Mouse (Mus musculus) stomach, postnatal 0 days (tissue): ENCODE data around the gene Zdhhc22. TPM values are rescaled to one million over a fixed set of nuclear protein-coding genes. Genes with fewer than 3 reads are reported as not detected.

Experiments used
- ATAC-seq: fragments of 200-750 bp; cut with Nextera tagmentation; 2 replicates; pipeline ENCODE4 v1.8.0; 2017; ENCODE audit not compliant: low FRiP score, low TSS enrichment
- DNase-seq: peaks from one replicate; pipeline ENCODE4 v3.0.0-alpha.2; 2016; ENCODE audit warnings: low spot score
- H3K27ac ChIP-seq: fragments of 300-500 bp; sonication (generic); replicated peaks from 2 replicates; pipeline ENCODE4 v1.5.1; 2014; ENCODE audit warnings: mild to moderate bottlenecking, control low read depth
- H3K27me3 ChIP-seq: fragments of 300-500 bp; sonication (generic); 2 replicates; pipeline ENCODE4 v1.6.1; 2014; ENCODE audit warnings: low read length; ENCODE audit not compliant: control insufficient read depth, insufficient read depth
- H3K36me3 ChIP-seq: fragments of 300-500 bp; sonication (generic); 2 replicates; pipeline ENCODE4 v1.6.1; 2014; ENCODE audit warnings: low read length, mixed read lengths; ENCODE audit not compliant: control insufficient read depth, insufficient read depth
- H3K4me1 ChIP-seq: fragments of 300-500 bp; sonication (generic); replicated peaks from 2 replicates; pipeline ENCODE4 v1.6.1; 2014; ENCODE audit warnings: antibody characterized with exemption; ENCODE audit not compliant: control insufficient read depth, insufficient read depth
- H3K4me2 ChIP-seq: fragments of 300-500 bp; sonication (generic); replicated peaks from 2 replicates; pipeline ENCODE4 v1.6.1; 2014; ENCODE audit warnings: low read depth, mild to moderate bottlenecking, control low read depth, moderate library complexity
- H3K4me3 ChIP-seq: fragments of 300-500 bp; sonication (generic); 2 replicates; pipeline ENCODE4 v1.5.1; 2014; ENCODE audit warnings: low read depth, low read length, control low read depth
- H3K9ac ChIP-seq: fragments of 300-500 bp; sonication (generic); 2 replicates; pipeline ENCODE4 v1.6.1; 2014; ENCODE audit warnings: mild to moderate bottlenecking, low read length, control low read depth, mixed read lengths
- H3K9me3 ChIP-seq: fragments of 300-500 bp; sonication (generic); 2 replicates; pipeline ENCODE4 v1.6.1; 2016; ENCODE audit warnings: low read length; ENCODE audit not compliant: control insufficient read depth
- CTCF ChIP-seq: IDR thresholded peaks from 2 replicates; pipeline ENCODE4 v1.5.1; 2016; ENCODE audit warnings: antibody characterized with exemption, low read depth, mild to moderate bottlenecking, moderate library complexity
- EP300 ChIP-seq: optimal IDR thresholded peaks from 2 replicates; pipeline ENCODE3; 2016; ENCODE audit warnings: antibody characterized with exemption
- WGBS: fragments of 180-500 bp; shearing (Covaris S2); extraction: QIAGEN DNeasy Blood & Tissue Kit; methylation state at CpG from one replicate; pipeline ENCODE4 v1.1.7; 2014; 5-methylcytosine and 5-hydroxymethylcytosine counted together
- polyA plus RNA-seq: library from polyadenylated mRNA; unstranded; fragments of >200 nt; fragmentation: Nextera tagmentation; extraction: Ambion mirVana; gene quantifications from 2 replicates; pipeline ENCODE4 v1.2.1, GENCODE M21; 2015

Gene Zdhhc22
- polyA plus RNA-seq: 0.53 and 0.58 TPM in 2 replicates

- peaks cover 12% of the 10 kb centered on the region; the same call in 1 of the 2 replicates for H3K27me3 ChIP-seq
- peak; percentile 61 for DNase-seq
Measured at GRCm38 (mm10) chr12:86989890-86990754, at the start of gene Zdhhc22. Gene Zdhhc22, minus strand, starts transcription at chr12:86990430.

GRCm38 (mm10) chr12:87036631-87037030, 46.4 kb upstream of the Zdhhc22 start:
- DNase-seq: no peak
- WGBS: 92% methylated on average over 7 of the region's 7 CpGs
- TF ChIP-seq EP300 (no peak), CTCF (no peak)

More at GRCm38 (mm10) chr12:86989890-86990754, at the start of gene Zdhhc22:
- Histone ChIP-seq H3K9me3 (no peaks in the 10 kb centered on the region), H3K9ac (no peak within 1 kb of the TSS), H3K4me1 (no peaks in the 10 kb centered on the region), H3K4me2 (peak within 1 kb of the TSS; percentile 25), H3K36me3 (no peaks in the 10 kb centered on the region), H3K4me3 (peak within 1 kb of the TSS; percentile 21; the same call in 1 of the 2 replicates), H3K27ac (no peak within 1 kb of the TSS)
- ATAC-seq: peak; percentile 59; the same call in 1 of the 2 replicates
- TF ChIP-seq EP300 (no peak), CTCF (peak; percentile 39)
- 2% methylated on average over 46 of the region's 68 CpGs for WGBS

GRCm38 (mm10) chr12:87031163-87031763, 41.0 kb upstream of the Zdhhc22 start:
- no peak overlapping the region for H3K9ac ChIP-seq
- ATAC-seq (no peak), DNase-seq (no peak)
- H3K4me3 ChIP-seq: no peak overlapping the region
- H3K9me3 ChIP-seq: no peaks in the 10 kb centered on the region
- H3K4me2 ChIP-seq: no peak overlapping the region
- WGBS: 63% methylated on average over 5 of the region's 5 CpGs
- H3K27ac ChIP-seq: no peak overlapping the region
- H3K27me3 ChIP-seq: 0 out of 2 replicates have a peak, but pooled peaks cover 3% of the 10 kb centered on the region
- TF ChIP-seq CTCF (no peak), EP300 (no peak)
- H3K4me1 ChIP-seq: no peaks in the 10 kb centered on the region
- no peaks in the 10 kb centered on the region for H3K36me3 ChIP-seq

More at GRCm38 (mm10) chr12:87036631-87037030, 46.4 kb upstream of the Zdhhc22 start:
- no peaks in the 10 kb centered on the region for H3K36me3 ChIP-seq
- H3K9ac ChIP-seq: no peak overlapping the region
- H3K4me2 ChIP-seq: no peak overlapping the region
- H3K9me3 ChIP-seq: no peaks in the 10 kb centered on the region
- H3K27me3 ChIP-seq: no peaks in the 10 kb centered on the region
- ATAC-seq: no peak
- H3K4me3 ChIP-seq: no peak overlapping the region
- no peaks in the 10 kb centered on the region for H3K4me1 ChIP-seq
- H3K27ac ChIP-seq: no peak overlapping the region

GRCm38 (mm10) chr12:87029251-87029976, 39.2 kb upstream of the Zdhhc22 start:
- Histone ChIP-seq H3K9ac (no peak overlapping the region), H3K9me3 (no peaks in the 10 kb centered on the region), H3K36me3 (no peaks in the 10 kb centered on the region), H3K27me3 (0 out of 2 replicates have a peak, but pooled peaks cover 3% of the 10 kb centered on the region), H3K4me1 (no peaks in the 10 kb centered on the region), H3K4me3 (no peak overlapping the region), H3K4me2 (no peak overlapping the region), H3K27ac (no peak overlapping the region)
- ATAC-seq (no peak), DNase-seq (no peak)
- WGBS: 68% methylated on average over 5 of the region's 5 CpGs
- TF ChIP-seq CTCF (no peak), EP300 (no peak)

GRCm38 (mm10) chr12:87028068-87028467, 37.8 kb upstream of the Zdhhc22 start:
- Histone ChIP-seq H3K9me3 (no peaks in the 10 kb centered on the region), H3K9ac (no peak overlapping the region), H3K4me1 (no peaks in the 10 kb centered on the region), H3K27me3 (0 out of 2 replicates have a peak, but pooled peaks cover 3% of the 10 kb centered on the region), H3K36me3 (no peaks in the 10 kb centered on the region), H3K4me3 (no peak overlapping the region), H3K27ac (no peak overlapping the region), H3K4me2 (no peak overlapping the region)
- DNase-seq (no peak), ATAC-seq (no peak)
- TF ChIP-seq EP300 (no peak), CTCF (no peak)
- 63% methylated on average over 2 of the region's 2 CpGs for WGBS
